Mouse (Mus musculus): ENCODE data around the gene Fbxw7. TPM values are rescaled to one million over a fixed set of nuclear protein-coding genes. Genes with fewer than 3 reads are reported as not detected.

Gene Fbxw7
- total RNA-seq, 1 experiment from 2014 or later, result 40.5 TPM

GRCm38 (mm10) chr3:84929171-84929570 lies 114.1 kb downstream of the Fbxw7 start:
- ATAC-seq (ENCODE audit: extremely low read depth, insufficient number of reproducible peaks, low FRiP score, poor library complexity, severe bottlenecking), result no peak

- no peak for ATAC-seq (ENCODE audit: extremely low read depth, insufficient number of reproducible peaks, low FRiP score, poor library complexity, severe bottlenecking)
Observed at GRCm38 (mm10) chr3:84930683-84931082, 115.6 kb downstream of the Fbxw7 start.

GRCm38 (mm10) chr3:84935729-84936128 lies 120.7 kb downstream of the Fbxw7 start:
- ATAC-seq (ENCODE audit: extremely low read depth, insufficient number of reproducible peaks, low FRiP score, poor library complexity, severe bottlenecking), result no peak

GRCm38 (mm10) chr3:84936252-84936651 lies 121.2 kb downstream of the Fbxw7 start:
- no peak for ATAC-seq (ENCODE audit: extremely low read depth, insufficient number of reproducible peaks, low FRiP score, poor library complexity, severe bottlenecking)

- no peak for ATAC-seq (ENCODE audit: extremely low read depth, insufficient number of reproducible peaks, low FRiP score, poor library complexity, severe bottlenecking)
Observed at GRCm38 (mm10) chr3:84936956-84937355, 121.9 kb downstream of the Fbxw7 start.

GRCm38 (mm10) chr3:84937360-84938355 lies 122.6 kb downstream of the Fbxw7 start:
- no peak for ATAC-seq (ENCODE audit: extremely low read depth, insufficient number of reproducible peaks, low FRiP score, poor library complexity, severe bottlenecking)

GRCm38 (mm10) chr3:84944933-84945332 lies 129.9 kb downstream of the Fbxw7 start:
- no peak for ATAC-seq (ENCODE audit: extremely low read depth, insufficient number of reproducible peaks, low FRiP score, poor library complexity, severe bottlenecking)

- no peak for ATAC-seq (ENCODE audit: extremely low read depth, insufficient number of reproducible peaks, low FRiP score, poor library complexity, severe bottlenecking)
Observed at GRCm38 (mm10) chr3:84946381-84946780, 131.3 kb downstream of the Fbxw7 start.

GRCm38 (mm10) chr3:84949387-84949786 lies 134.3 kb downstream of the Fbxw7 start:
- no peak for ATAC-seq (ENCODE audit: extremely low read depth, insufficient number of reproducible peaks, low FRiP score, poor library complexity, severe bottlenecking)

GRCm38 (mm10) chr3:84951698-84952097 lies 136.6 kb downstream of the Fbxw7 start:
- no peak for ATAC-seq (ENCODE audit: extremely low read depth, insufficient number of reproducible peaks, low FRiP score, poor library complexity, severe bottlenecking)

- ATAC-seq (ENCODE audit: extremely low read depth, insufficient number of reproducible peaks, low FRiP score, poor library complexity, severe bottlenecking), result no peak
Observed at GRCm38 (mm10) chr3:84952135-84952534, 137.1 kb downstream of the Fbxw7 start.

- no peak for ATAC-seq (ENCODE audit: extremely low read depth, insufficient number of reproducible peaks, low FRiP score, poor library complexity, severe bottlenecking)
Observed at GRCm38 (mm10) chr3:84952585-84953187, 137.6 kb downstream of the Fbxw7 start.

GRCm38 (mm10) chr3:84955011-84955775 lies 140.1 kb downstream of the Fbxw7 start:
- no peak for ATAC-seq (ENCODE audit: extremely low read depth, insufficient number of reproducible peaks, low FRiP score, poor library complexity, severe bottlenecking)

GRCm38 (mm10) chr3:84955857-84956256 lies 140.8 kb downstream of the Fbxw7 start:
- no peak for ATAC-seq (ENCODE audit: extremely low read depth, insufficient number of reproducible peaks, low FRiP score, poor library complexity, severe bottlenecking)

- no peak for ATAC-seq (ENCODE audit: extremely low read depth, insufficient number of reproducible peaks, low FRiP score, poor library complexity, severe bottlenecking)
Observed at GRCm38 (mm10) chr3:84965156-84965555, 150.1 kb downstream of the Fbxw7 start.

GRCm38 (mm10) chr3:84967364-84967763 lies 152.3 kb downstream of the Fbxw7 start:
- no peak for ATAC-seq (ENCODE audit: extremely low read depth, insufficient number of reproducible peaks, low FRiP score, poor library complexity, severe bottlenecking)

GRCm38 (mm10) chr3:84971561-84971960 lies 156.5 kb downstream of the Fbxw7 start:
- ATAC-seq (ENCODE audit: extremely low read depth, insufficient number of reproducible peaks, low FRiP score, poor library complexity, severe bottlenecking), result no peak

GRCm38 (mm10) chr3:84972881-84973280 lies 157.8 kb downstream of the Fbxw7 start:
- ATAC-seq (ENCODE audit: extremely low read depth, insufficient number of reproducible peaks, low FRiP score, poor library complexity, severe bottlenecking), result no peak

- no peak for ATAC-seq (ENCODE audit: extremely low read depth, insufficient number of reproducible peaks, low FRiP score, poor library complexity, severe bottlenecking)
Observed at GRCm38 (mm10) chr3:84974193-84974592, 159.1 kb downstream of the Fbxw7 start.
